Mouse (Mus musculus): ENCODE data around the gene Cpm.

DNA sequence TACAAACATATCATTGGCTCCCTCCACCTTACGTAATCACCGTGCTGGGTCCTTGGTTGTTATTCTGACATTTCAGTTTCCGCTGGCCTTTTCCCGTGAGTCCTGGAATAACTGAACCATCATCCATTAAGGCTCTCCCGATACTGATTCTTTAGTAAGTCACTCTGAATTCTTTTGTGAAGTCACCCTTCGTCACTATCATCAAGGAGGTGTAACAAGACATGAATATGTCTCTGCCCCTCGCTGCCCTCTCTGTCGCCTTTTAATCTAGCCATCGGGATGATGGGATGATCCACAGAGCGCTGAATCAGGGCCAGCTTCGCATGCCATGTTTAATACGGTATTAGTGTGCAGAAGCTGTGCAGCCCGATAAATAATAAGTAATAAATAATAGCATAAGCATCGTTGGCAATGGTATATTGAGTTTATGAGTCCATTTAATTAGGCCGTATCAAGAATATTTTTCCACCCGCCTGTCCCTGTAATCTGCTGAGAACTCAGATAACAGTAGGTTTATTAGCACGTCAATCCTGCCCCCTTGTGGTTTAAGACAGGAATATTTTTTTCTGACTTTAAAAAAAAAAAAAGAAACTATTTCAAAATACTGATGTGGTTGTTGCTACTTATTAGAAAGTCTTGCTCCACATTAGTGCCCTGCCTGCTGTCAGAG lies 47.5 kb downstream of the Cpm start:
- TF ChIP-seq TAL1 (conservative IDR thresholded peaks at IDR 0.05; ENCODE audit: low read depth, low read length) (no peak), CTCF (IDR thresholded peaks at IDR 0.05; ENCODE audit: low read depth, low read length) (no peak), GATA1 (IDR thresholded peaks at IDR 0.05; ENCODE audit: borderline replicate concordance, low read length) (no peak)
